Mouse (Mus musculus) limb, embryonic 10.5 days (tissue): ENCODE results near the gene Cd27. TPM values are rescaled to one million over a fixed set of nuclear protein-coding genes. Genes with fewer than 3 reads are reported as not detected.

Experiments used
- DNase-seq: peaks from one replicate; pipeline ENCODE4 v3.0.0-alpha.2; 2017; ENCODE audit warnings: low spot score
- H3K27ac ChIP-seq: fragments of 300-500 bp; sonication (generic); 2 replicates; pipeline ENCODE4 v1.5.1; 2016; ENCODE audit warnings: mild to moderate bottlenecking
- H3K27me3 ChIP-seq: fragments of 300-500 bp; sonication (generic); 2 replicates; pipeline ENCODE4 v1.6.1; 2016; ENCODE audit warnings: low read depth, mild to moderate bottlenecking; ENCODE audit not compliant: poor library complexity, severe bottlenecking
- H3K36me3 ChIP-seq: fragments of 300-500 bp; sonication (generic); 2 replicates; pipeline ENCODE4 v1.6.1; 2016; ENCODE audit warnings: mild to moderate bottlenecking, moderate library complexity
- H3K4me1 ChIP-seq: fragments of 300-500 bp; sonication (generic); 2 replicates; pipeline ENCODE4 v1.6.1; 2016
- H3K4me3 ChIP-seq: fragments of 300-500 bp; sonication (generic); 2 replicates; pipeline ENCODE4 v1.5.1; 2016; ENCODE audit warnings: mild to moderate bottlenecking, moderate library complexity
- H3K9me3 ChIP-seq: fragments of 300-500 bp; sonication (generic); replicated peaks from 2 replicates; pipeline ENCODE4 v1.6.1; 2016; ENCODE audit warnings: mild to moderate bottlenecking
- WGBS: fragments of 180-500 bp; shearing (Covaris S2); methylation state at CpG from one replicate; pipeline ENCODE4 v1.1.7; 2016; 5-methylcytosine and 5-hydroxymethylcytosine counted together
- microRNA-seq: library from miRNA; unstranded; fragments of <30 nt; microRNA quantifications from one replicate; pipeline ENCODE4, GENCODE M21; 2017
- polyA plus RNA-seq: library from polyadenylated mRNA; unstranded; fragments of >200 nt; fragmentation: Nextera tagmentation; extraction: Ambion mirVana; gene quantifications from 2 replicates; pipeline ENCODE4 v1.2.1, GENCODE M21; 2016

The Cd27 gene
- polyA plus RNA-seq, 1 experiment from 2014 or later, result 1.6 TPM

DNA sequence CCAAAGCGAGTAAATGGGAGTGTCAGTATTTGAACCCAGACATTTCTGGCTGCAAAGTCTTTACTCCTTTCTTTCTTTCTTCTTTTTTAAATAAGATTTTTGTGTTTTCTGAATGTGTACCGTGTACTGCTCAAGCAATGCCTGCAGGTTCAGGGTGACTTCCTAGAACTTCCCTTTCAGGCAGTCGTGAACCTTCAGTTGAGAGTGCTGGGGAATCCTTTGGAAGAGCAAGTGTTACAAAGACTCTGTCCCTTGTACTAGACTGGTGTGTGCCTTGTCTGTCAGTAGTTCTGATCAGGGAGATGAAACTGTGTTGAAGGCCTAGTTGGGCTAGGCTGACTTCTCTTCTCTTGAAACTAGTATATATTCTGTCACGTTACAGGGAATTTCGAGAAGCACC lies 44.0 kb downstream of the Cd27 start:
- H3K4me1 ChIP-seq, result peaks cover 21% of the 10 kb centered on the region
- no peaks in the 10 kb centered on the region for H3K27me3 ChIP-seq
- peak overlapping the region; percentile 82 for H3K4me3 ChIP-seq
- 45% methylated on average over 5 of the region's 5 CpGs for WGBS
- no peak for DNase-seq
- H3K36me3 ChIP-seq, result peaks cover 49% of the 10 kb centered on the region
- no peaks in the 10 kb centered on the region for H3K9me3 ChIP-seq
- peak overlapping the region; percentile 99 for H3K27ac ChIP-seq

DNA sequence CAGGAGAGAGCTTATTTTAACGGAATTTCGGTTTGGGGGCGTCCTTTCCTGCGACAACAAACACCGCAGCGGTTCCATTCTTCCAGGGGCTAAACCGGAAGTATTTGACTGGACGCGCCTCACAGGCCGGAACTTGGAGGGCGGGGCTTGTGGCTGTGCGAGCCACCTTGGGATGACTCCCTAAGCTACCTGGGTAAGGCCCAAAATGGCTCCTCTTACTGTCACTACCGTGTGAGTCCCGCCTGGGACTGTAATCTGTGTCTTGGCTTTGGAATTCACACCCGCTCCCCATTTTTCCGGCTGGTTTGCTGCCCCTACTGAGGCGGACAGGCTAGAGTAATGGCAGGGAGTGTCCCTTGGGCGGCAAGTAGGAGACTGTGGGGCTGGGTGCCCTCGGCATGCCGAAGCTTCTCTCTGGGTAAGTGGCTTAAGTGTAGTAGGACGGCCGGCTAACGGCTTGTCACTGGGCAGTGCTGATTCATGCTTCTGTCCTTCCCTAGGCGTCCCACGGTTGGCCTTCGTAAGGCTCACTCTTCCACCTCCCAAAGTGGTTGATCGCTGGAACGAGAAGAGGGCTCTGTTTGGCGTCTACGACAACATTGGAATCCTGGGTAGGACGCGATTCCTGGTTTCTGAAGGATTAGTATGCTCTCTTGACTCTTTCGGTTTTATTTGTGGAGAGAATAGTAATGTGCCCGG lies 44.6 kb downstream of the Cd27 start:
- Histone ChIP-seq H3K4me3 (peak overlapping the region; percentile 82), H3K9me3 (no peaks in the 10 kb centered on the region), H3K27ac (peak overlapping the region; percentile 99), H3K27me3 (no peaks in the 10 kb centered on the region), H3K36me3 (peaks cover 56% of the 10 kb centered on the region), H3K4me1 (peaks cover 21% of the 10 kb centered on the region)
- DNase-seq, result peak; percentile 93
- under 1% methylated on average over 34 of the region's 34 CpGs for WGBS

DNA sequence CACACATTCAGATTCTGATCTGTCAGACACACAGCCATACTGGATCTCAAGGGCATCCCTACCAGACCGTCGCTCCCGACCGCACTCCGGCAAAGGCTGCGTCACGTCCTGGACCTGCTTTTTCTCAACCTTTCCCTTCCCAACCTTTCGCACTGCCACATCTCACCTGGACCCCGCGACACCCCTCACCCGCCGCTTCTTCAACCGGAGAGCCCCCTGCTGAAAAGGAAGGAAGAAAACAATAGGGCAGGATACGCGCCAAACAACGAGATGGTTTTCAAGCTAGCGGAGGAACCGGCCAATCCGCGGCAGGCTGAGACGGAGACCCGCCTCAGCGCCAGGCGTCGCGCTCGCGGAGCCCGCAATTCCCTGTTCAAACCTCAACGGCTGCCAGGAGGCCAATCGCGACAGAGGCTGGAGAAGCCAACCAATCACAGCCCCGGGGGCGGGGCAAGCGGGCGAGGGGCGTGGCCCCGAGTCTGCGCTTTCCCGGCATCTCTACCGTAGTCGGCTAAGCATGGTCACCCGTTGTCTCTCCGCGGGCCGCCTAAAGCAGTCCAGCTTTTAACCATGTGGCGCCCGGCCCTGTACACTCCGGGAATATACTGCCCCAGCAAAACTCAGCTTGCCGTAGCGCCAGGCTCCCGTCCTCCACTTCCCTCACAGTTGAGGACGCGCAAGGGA lies 45.3 kb downstream of the Cd27 start, which contains the start of the genes Ncapd2 and Mrpl51:
TSS of gene Ncapd2 (minus strand) at position 370 of the 684 bp plus-strand sequence.
TSS of gene Mrpl51 (plus strand) at position 470 of the 684 bp plus-strand sequence.
- H3K36me3 ChIP-seq, result peaks cover 63% of the 10 kb centered on the region
- WGBS, result under 1% methylated on average over 54 of the region's 54 CpGs
- peak within 1 kb of the TSS; percentile 99 for H3K27ac ChIP-seq
- peak; percentile 99 for DNase-seq
- peak within 1 kb of the TSS; percentile 82 for H3K4me3 ChIP-seq
- H3K9me3 ChIP-seq, result no peaks in the 10 kb centered on the region
- H3K27me3 ChIP-seq, result no peaks in the 10 kb centered on the region
- peaks cover 21% of the 10 kb centered on the region for H3K4me1 ChIP-seq

DNA sequence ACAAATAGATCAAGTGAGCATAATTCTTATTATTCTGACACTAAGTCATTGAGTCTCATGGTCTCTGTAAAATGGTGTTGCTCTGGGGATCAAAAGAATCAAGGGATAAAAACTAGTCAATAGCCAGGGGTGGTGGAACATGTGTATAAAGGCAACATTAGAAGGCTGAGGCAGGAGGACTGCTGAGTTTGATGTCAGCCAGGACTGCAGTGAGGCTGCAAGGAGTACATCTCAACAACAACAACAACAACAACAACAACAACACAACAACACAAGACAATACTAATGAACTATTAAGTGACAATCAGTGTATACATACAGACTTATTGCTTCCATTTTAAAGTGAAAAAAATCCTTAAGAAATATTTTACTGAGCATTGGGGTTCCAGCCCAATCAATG lies 46.0 kb downstream of the Cd27 start:
- Histone ChIP-seq H3K4me3 (peak overlapping the region; percentile 82), H3K27ac (peak overlapping the region; percentile 99), H3K4me1 (peaks cover 21% of the 10 kb centered on the region), H3K36me3 (peaks cover 69% of the 10 kb centered on the region), H3K9me3 (no peaks in the 10 kb centered on the region), H3K27me3 (no peaks in the 10 kb centered on the region)
- no peak for DNase-seq

DNA sequence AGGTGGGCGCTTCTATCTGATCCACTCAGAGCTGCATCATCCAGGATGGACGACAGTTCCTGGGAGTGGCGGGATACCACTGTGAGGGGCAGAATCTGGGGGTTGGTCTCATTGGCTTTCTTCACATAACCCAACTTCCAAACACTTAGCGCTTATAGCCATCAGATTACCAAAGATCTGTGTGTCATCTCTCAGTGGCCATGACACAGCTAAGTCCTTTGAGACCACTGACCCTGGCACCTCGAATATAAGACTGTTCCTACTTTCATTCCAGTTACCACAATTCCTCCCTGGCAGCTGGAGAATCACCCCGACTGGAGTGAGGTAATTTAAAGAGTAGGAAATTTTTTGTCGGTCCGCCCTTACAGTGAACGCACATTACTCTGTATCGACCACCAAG lies 50.6 kb downstream of the Cd27 start:
- H3K27me3 ChIP-seq, result no peaks in the 10 kb centered on the region
- H3K9me3 ChIP-seq, result no peaks in the 10 kb centered on the region
- H3K4me3 ChIP-seq, result no peak overlapping the region
- DNase-seq, result no peak
- peaks cover 89% of the 10 kb centered on the region for H3K36me3 ChIP-seq
- no peak overlapping the region for H3K27ac ChIP-seq
- 95% methylated on average over 10 of the region's 10 CpGs for WGBS
- H3K4me1 ChIP-seq, result peaks cover 9% of the 10 kb centered on the region

Small RNAs within 50 kb of the gene (microRNA-seq; reads per million reads assigned to microRNA genes)
- 1.5 reads per million for gene Mir3098
- gene Mir8113, result not detected

Other genes starting within 250 kb of the Cd27 start
- gene Pianp, start 240.3 kb downstream of the Cd27 start, polyA plus RNA-seq, result 0.40 and 1.4 TPM in 2 replicates
- gene Zfp384, start 227.9 kb downstream of the Cd27 start, polyA plus RNA-seq, result 12.8 and 15.2 TPM in 2 replicates
- 121 and 145 TPM in 2 replicates for gene Ing4, start 197.2 kb downstream of the Cd27 start, polyA plus RNA-seq
- 10.1 and 13.0 TPM in 2 replicates for gene Acrbp, start 187.3 kb downstream of the Cd27 start, polyA plus RNA-seq
- gene Lpar5, start 169.1 kb downstream of the Cd27 start, polyA plus RNA-seq, result 0.14 and 0.18 TPM in 2 replicates
- 104 and 109 TPM in 2 replicates for gene Chd4, start 141.0 kb downstream of the Cd27 start, polyA plus RNA-seq
- 94.6 and 119 TPM in 2 replicates for gene Nop2, start 105.1 kb downstream of the Cd27 start, polyA plus RNA-seq
- gene Iffo1, start 91.8 kb downstream of the Cd27 start, polyA plus RNA-seq, result 10.9 and 15.5 TPM in 2 replicates
- 2,585 and 3,112 TPM in 2 replicates for gene Gapdh, start 70.5 kb downstream of the Cd27 start, polyA plus RNA-seq
- gene Ncapd2, start 45.3 kb downstream of the Cd27 start, polyA plus RNA-seq, result 285 and 288 TPM in 2 replicates
- gene Mrpl51, start 45.2 kb downstream of the Cd27 start, polyA plus RNA-seq, result 213 and 231 TPM in 2 replicates
- gene Vamp1, start 21.5 kb downstream of the Cd27 start, polyA plus RNA-seq, result 3.2 and 3.9 TPM in 2 replicates
- 1.0 and 1.8 TPM in 2 replicates for gene Tapbpl, start 5.2 kb downstream of the Cd27 start, polyA plus RNA-seq
- gene Tuba3a, start 49.0 kb upstream of the Cd27 start, polyA plus RNA-seq, result 0.10 and 0.21 TPM in 2 replicates
- 34.3 and 41.5 TPM in 2 replicates for gene Ltbr, start 76.9 kb upstream of the Cd27 start, polyA plus RNA-seq
- 1.0 and 1.6 TPM in 2 replicates for gene Scnn1a, start 83.6 kb upstream of the Cd27 start, polyA plus RNA-seq
- gene Tnfrsf1a, start 112.4 kb upstream of the Cd27 start, polyA plus RNA-seq, result 41.8 and 43.6 TPM in 2 replicates
- gene Plekhg6, start 143.8 kb upstream of the Cd27 start, polyA plus RNA-seq, result 0.26 and 0.33 TPM in 2 replicates